Mouse (Mus musculus) lung, adult 2 months (tissue): ENCODE measurements around the gene Mob3b. TPM values are rescaled to one million over a fixed set of nuclear protein-coding genes. Genes with fewer than 3 reads are reported as not detected.

ENCODE experiments used
- DNase-seq: peaks from one replicate; pipeline ENCODE4 v3.0.0; 2022
- H3K4me1 ChIP-seq: fragments of 200-500 bp; 2 replicates; pipeline ENCODE4 v1.6.1; 2011; ENCODE audit warnings: low read length; ENCODE audit not compliant: control insufficient read depth, insufficient read depth
- H3K4me3 ChIP-seq: fragments of 200-500 bp; replicated peaks from 2 replicates; pipeline ENCODE3; 2011; ENCODE audit warnings: low read depth, mild to moderate bottlenecking, control low read depth, low read length; ENCODE audit errors: extremely low read depth
- CTCF ChIP-seq: fragments of 200-500 bp; IDR thresholded peaks from 2 replicates; pipeline ENCODE4 v1.5.1; 2011; ENCODE audit warnings: mild to moderate bottlenecking, low read length, control low read depth; ENCODE audit not compliant: insufficient read depth
- POLR2A ChIP-seq: fragments of 200-500 bp; IDR thresholded peaks from 2 replicates; pipeline ENCODE4 v1.6.1; 2011; ENCODE audit warnings: low read depth, mild to moderate bottlenecking, control low read depth, low read length, borderline replicate concordance; ENCODE audit errors: extremely low read depth
- WGBS: fragments of 180-500 bp; shearing (Covaris S2); methylation state at CpG from one replicate; pipeline ENCODE4 v1.1.7; 2018; 5-methylcytosine and 5-hydroxymethylcytosine counted together
- polyA plus RNA-seq: library from polyadenylated mRNA; depleted of rRNA; stranded (reverse); fragments of >200 nt; gene quantifications from 2 replicates; pipeline ENCODE4 v1.2.3, GENCODE M21; 2012

The Mob3b gene
- polyA plus RNA-seq, 1 experiment, result 10.4 TPM

GRCm38 (mm10) chr4:35173551-35173950 is 16.3 kb upstream of the Mob3b start:
- DNase-seq, result no peak
- Histone ChIP-seq H3K4me3 (no peak overlapping the region), H3K4me1 (no peaks in the 10 kb centered on the region; the same call in 1 of the 2 replicates)
- 42% methylated on average over 1 of the region's 1 CpGs for WGBS
- TF ChIP-seq POLR2A (no peak), CTCF (no peak)

- no peak for DNase-seq
- WGBS, result 92% methylated on average over 2 of the region's 2 CpGs
- no peaks in the 10 kb centered on the region; the same call in 1 of the 2 replicates for H3K4me1 ChIP-seq
- TF ChIP-seq POLR2A (no peak), CTCF (no peak)
- no peak overlapping the region for H3K4me3 ChIP-seq
Observed at GRCm38 (mm10) chr4:35172471-35172870, 15.2 kb upstream of the Mob3b start.

DNA sequence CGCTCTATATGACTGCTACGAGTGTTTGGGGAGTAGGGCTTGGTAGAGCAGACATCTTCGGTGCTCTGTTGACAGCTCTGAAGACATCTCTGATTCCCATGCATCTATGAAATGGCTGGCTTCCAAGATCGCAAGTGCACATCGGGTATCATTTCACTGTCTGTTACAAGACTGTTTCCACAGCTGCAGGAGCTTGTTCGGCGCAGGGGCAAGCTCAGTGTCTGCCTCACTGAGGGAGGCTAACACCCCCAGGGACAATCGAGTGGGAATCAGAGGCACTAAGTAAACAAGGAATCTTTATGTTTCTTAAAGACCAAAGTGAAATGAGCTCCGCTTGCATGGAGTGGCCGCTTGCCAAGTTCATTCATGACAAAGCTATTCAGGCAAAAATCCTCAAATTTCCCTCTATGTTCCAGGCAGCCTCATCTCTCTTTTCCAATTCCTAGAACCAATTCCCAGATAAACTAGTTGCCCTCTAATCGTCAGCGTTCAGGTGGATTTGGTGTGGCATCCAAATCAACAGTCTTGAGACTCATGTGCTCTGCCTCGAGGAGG is 12.4 kb upstream of the Mob3b start:
- 45% methylated on average over 13 of the region's 13 CpGs for WGBS
- TF ChIP-seq CTCF (no peak), POLR2A (no peak)
- DNase-seq, result no peak
- Histone ChIP-seq H3K4me3 (no peak overlapping the region), H3K4me1 (no peaks in the 10 kb centered on the region; the same call in 1 of the 2 replicates)

GRCm38 (mm10) chr4:35167855-35168254 is 10.6 kb upstream of the Mob3b start:
- no peak overlapping the region for H3K4me3 ChIP-seq
- no peaks in the 10 kb centered on the region for H3K4me1 ChIP-seq
- TF ChIP-seq POLR2A (no peak), CTCF (no peak)
- DNase-seq, result no peak
- 52% methylated on average over 5 of the region's 5 CpGs for WGBS

- TF ChIP-seq CTCF (no peak), POLR2A (no peak)
- no peak for DNase-seq
- no peaks in the 10 kb centered on the region for H3K4me1 ChIP-seq
- WGBS, result 52% methylated on average over 3 of the region's 3 CpGs
- no peak overlapping the region for H3K4me3 ChIP-seq
Observed at GRCm38 (mm10) chr4:35165947-35166346, 8.7 kb upstream of the Mob3b start.

DNA sequence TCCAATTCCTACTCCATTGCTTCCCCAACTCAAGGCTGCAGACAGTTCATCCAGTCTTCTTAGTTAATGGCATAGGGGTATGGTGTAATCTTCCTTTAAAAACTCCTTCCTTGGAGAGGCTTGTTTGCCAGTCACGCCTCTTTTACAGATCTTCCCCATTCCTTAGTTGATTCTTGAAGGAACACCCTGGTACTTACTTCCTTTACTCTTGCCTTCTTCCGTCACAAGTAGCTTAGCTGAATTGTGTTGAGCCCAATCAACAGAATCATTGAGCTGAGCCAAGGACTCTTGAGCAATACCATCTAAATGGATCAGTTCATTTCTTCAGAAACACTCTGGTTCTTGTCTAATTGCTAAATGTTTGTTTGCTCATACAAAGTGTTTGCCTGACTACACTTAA is 8.0 kb upstream of the Mob3b start:
- DNase-seq, result no peak
- 45% methylated on average over 2 of the region's 2 CpGs for WGBS
- no peak overlapping the region for H3K4me3 ChIP-seq
- TF ChIP-seq CTCF (no peak), POLR2A (no peak)
- H3K4me1 ChIP-seq, result no peaks in the 10 kb centered on the region

GRCm38 (mm10) chr4:35157815-35158214 is 531 bp upstream of the Mob3b start:
- H3K4me3 ChIP-seq, result no peak overlapping the region
- DNase-seq, result no peak
- no peaks in the 10 kb centered on the region for H3K4me1 ChIP-seq
- no peak for TF ChIP-seq POLR2A
- no peak for TF ChIP-seq CTCF
- WGBS, result 54% methylated on average over 11 of the region's 11 CpGs

DNA sequence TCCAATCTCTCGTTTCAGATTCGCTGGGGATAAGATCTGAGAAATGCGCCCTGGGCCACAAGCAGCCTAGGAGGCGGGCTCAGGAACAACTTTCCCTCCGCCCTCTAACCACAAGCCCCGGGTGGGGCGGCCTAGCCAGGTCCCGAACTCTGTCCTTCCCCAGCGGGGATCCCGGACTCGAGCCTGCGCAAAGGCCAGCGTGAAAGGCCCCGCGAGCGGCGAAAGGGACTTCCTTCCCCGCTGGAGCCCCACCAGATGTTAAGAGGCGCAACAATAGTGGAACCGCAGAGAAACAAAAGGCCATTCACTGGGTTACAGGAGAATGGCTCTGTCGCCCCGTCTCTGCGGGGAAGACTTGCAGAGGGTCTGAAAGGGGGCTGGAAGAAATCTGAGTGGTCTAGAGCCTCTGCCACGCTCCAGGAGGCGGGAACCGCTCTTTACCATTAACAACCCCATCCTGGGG is 1.1 kb downstream of the Mob3b start:
- TF ChIP-seq POLR2A (peak; percentile 48; the same call in 1 of the 2 replicates), CTCF (no peak)
- H3K4me1 ChIP-seq, result no peaks in the 10 kb centered on the region
- peak overlapping the region; percentile 81 for H3K4me3 ChIP-seq
- peak; percentile 76 for DNase-seq
- WGBS, result under 1% methylated on average over 26 of the region's 26 CpGs

- WGBS, result 24% methylated on average over 20 of the region's 20 CpGs
- TF ChIP-seq CTCF, result no peak
- no peak for TF ChIP-seq POLR2A
- peak; percentile 54 for DNase-seq
- Histone ChIP-seq H3K4me1 (no peaks in the 10 kb centered on the region), H3K4me3 (peak overlapping the region; percentile 81)
Observed at GRCm38 (mm10) chr4:35155132-35155922, 2.0 kb downstream of the Mob3b start.

GRCm38 (mm10) chr4:35154051-35154450 is 3.2 kb downstream of the Mob3b start:
- 70% methylated on average over 3 of the region's 3 CpGs for WGBS
- no peaks in the 10 kb centered on the region for H3K4me1 ChIP-seq
- TF ChIP-seq POLR2A (no peak), CTCF (no peak)
- no peak for DNase-seq
- no peak overlapping the region for H3K4me3 ChIP-seq
